Mouse (Mus musculus) kidney, adult 2 months (tissue): Measurements from ENCODE around the gene Kcnk15. TPM values are rescaled to one million over a fixed set of nuclear protein-coding genes. Genes with fewer than 3 reads are reported as not detected.

Source experiments
- DNase-seq: peaks from one replicate; pipeline ENCODE4 v3.0.0; 2021
- H3K27ac ChIP-seq: fragments of 200-500 bp; 2 replicates; pipeline ENCODE4 v1.5.1; 2012; ENCODE audit warnings: low read depth, low read length, control low read depth, inconsistent platforms; ENCODE audit not compliant: insufficient read depth
- H3K27me3 ChIP-seq: fragments of 200-500 bp; replicated peaks from 2 replicates; pipeline ENCODE4 v1.6.1; 2012; ENCODE audit warnings: mild to moderate bottlenecking, moderate library complexity, low read length, inconsistent platforms; ENCODE audit not compliant: control insufficient read depth, insufficient read depth
- H3K36me3 ChIP-seq: fragments of 200-500 bp; 2 replicates; pipeline ENCODE4 v1.6.1; 2012; ENCODE audit warnings: mild to moderate bottlenecking, moderate library complexity, low read length, inconsistent platforms; ENCODE audit not compliant: control insufficient read depth, insufficient read depth
- H3K4me1 ChIP-seq: fragments of 200-500 bp; 2 replicates; pipeline ENCODE4 v1.6.1; 2011; ENCODE audit warnings: low read length; ENCODE audit not compliant: control insufficient read depth, insufficient read depth
- H3K4me3 ChIP-seq: fragments of 200-500 bp; 2 replicates; pipeline ENCODE4 v1.5.1; 2011; ENCODE audit warnings: mild to moderate bottlenecking, low read depth, low read length, control low read depth; ENCODE audit not compliant: insufficient read depth
- CTCF ChIP-seq: fragments of 200-500 bp; conservative IDR thresholded peaks from 2 replicates; pipeline ENCODE4 v1.5.1; 2011; ENCODE audit warnings: low read depth, mild to moderate bottlenecking, control low read depth, low read length, moderate library complexity, mixed read lengths; ENCODE audit not compliant: insufficient read depth, insufficient read length
- POLR2A ChIP-seq: fragments of 200-500 bp; IDR thresholded peaks from one replicate; pipeline ENCODE4 v1.6.1; 2011; ENCODE audit warnings: low read depth, low read length, control low read depth
- WGBS: fragments of 180-500 bp; shearing (Covaris S2); methylation state at CpG from one replicate; pipeline ENCODE4 v1.1.7; 2018; 5-methylcytosine and 5-hydroxymethylcytosine counted together
- polyA plus RNA-seq: library from polyadenylated mRNA; depleted of rRNA; stranded (reverse); fragments of >200 nt; gene quantifications from 2 replicates; pipeline ENCODE4 v1.2.3, GENCODE M21; 2012

The Kcnk15 gene
- polyA plus RNA-seq, 1 experiment: not detected

DNA sequence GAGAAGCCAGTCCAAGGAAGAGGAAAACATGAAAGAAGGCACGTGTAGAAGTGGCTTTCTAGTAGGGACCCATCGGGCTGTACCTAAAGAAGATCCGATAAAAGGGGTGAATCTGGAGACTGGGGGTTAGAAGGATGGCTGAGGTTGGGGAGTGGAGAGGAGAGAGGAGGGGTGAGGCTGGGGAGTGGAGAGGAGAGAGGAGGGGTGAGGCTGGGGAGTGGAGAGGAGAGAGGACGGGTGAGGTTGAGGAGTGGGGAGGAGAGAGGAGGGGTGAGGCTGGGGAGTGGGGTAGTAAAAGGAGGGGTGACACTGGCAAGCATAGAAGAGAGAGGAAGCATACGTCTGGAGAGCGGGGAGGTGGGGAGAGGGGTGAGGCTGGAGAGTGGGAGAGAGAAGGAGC lies 3.8 kb downstream of the Kcnk15 start:
- H3K27ac ChIP-seq: no peak overlapping the region
- peaks cover 1% of the 10 kb centered on the region; the same call in 1 of the 2 replicates for H3K27me3 ChIP-seq
- H3K4me1 ChIP-seq: no peaks in the 10 kb centered on the region
- 74% methylated on average over 6 of the region's 6 CpGs for WGBS
- DNase-seq: no peak
- no peaks in the 10 kb centered on the region for H3K36me3 ChIP-seq
- TF ChIP-seq CTCF (no peak), POLR2A (no peak)
- H3K4me3 ChIP-seq: no peak overlapping the region

DNA sequence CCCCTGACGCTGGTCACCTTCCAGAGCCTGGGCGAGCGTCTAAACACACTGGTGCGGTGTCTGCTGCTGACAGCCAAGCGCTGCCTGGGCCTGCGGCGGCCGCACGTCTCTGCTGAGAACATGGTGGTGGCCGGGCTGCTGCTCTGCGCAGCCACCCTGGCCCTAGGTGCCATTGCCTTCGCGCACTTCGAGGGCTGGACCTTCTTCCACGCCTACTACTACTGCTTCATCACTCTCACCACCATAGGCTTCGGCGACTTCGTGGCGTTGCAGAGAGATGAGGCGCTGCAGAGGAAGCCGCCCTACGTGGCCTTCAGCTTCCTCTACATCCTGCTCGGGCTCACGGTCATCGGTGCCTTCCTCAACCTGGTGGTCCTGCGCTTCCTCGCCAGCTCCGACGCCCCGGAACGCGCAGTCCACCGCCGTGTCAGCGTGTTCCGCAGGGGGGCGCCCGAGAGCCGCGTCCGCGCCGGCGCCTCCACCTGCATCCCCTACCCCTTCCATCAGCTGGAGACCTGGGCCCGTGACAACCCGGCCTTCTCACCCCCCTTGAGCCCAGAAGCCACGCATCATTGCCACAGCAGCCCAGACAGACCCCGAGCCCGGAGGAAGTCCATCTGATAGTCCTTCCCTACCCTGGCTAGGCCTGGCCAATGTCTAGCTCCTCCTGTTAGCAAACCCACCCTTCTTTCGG lies 5.0 kb downstream of the Kcnk15 start:
- WGBS: 12% methylated on average over 50 of the region's 50 CpGs
- TF ChIP-seq CTCF (peak; percentile 50), POLR2A (no peak)
- peaks cover 1% of the 10 kb centered on the region; the same call in 1 of the 2 replicates for H3K27me3 ChIP-seq
- no peak overlapping the region for H3K4me3 ChIP-seq
- no peak overlapping the region for H3K27ac ChIP-seq
- no peaks in the 10 kb centered on the region for H3K36me3 ChIP-seq
- H3K4me1 ChIP-seq: no peaks in the 10 kb centered on the region
- DNase-seq: no peak

DNA sequence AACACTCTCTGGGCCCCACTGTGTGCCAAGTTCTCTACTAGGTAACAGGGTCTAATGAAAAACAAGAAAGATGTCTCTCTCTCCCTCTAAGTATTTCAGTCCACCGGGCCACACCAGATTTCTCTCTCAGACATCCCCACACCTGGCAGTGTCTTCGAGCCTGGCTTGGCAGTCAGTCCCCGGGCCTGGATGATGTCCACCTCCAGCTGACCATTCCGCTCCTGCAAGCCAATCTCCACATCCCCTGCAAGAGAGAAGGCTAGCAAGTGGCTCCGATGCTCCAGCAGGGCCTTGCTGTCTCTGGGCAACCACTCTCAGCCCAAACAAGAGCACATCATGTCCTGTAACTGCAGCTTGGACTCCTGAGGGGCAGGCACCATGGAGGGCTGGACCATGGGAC lies 11.9 kb downstream of the Kcnk15 start:
- Histone ChIP-seq H3K27me3 (no peaks in the 10 kb centered on the region), H3K27ac (no peak overlapping the region), H3K36me3 (no peaks in the 10 kb centered on the region), H3K4me3 (no peak overlapping the region), H3K4me1 (no peaks in the 10 kb centered on the region)
- TF ChIP-seq CTCF (no peak), POLR2A (no peak)
- WGBS: 85% methylated on average over 5 of the region's 5 CpGs
- DNase-seq: no peak

DNA sequence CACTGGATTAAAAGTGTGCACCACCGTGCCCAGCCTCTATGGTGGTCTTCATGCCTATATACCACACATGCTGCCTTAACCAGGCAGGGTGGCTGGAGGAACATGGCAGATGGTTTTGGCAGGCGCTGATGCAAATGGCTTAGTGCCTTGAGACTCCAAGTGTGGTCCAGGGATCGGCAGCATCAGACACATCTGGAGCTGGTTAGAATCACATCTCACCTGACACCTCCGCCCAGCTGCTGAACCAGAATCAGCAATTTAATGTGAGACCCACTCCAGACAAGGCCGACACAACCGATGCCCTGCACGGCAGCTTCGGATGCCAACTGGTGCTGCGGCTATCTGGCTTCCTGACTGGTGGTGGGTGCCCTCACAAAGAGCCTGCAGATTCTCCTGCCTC lies 12.6 kb downstream of the Kcnk15 start:
- TF ChIP-seq CTCF (no peak), POLR2A (no peak)
- no peak overlapping the region for H3K27ac ChIP-seq
- DNase-seq: no peak
- no peaks in the 10 kb centered on the region for H3K36me3 ChIP-seq
- no peaks in the 10 kb centered on the region for H3K4me1 ChIP-seq
- WGBS: 93% methylated on average over 9 of the region's 9 CpGs
- H3K27me3 ChIP-seq: no peaks in the 10 kb centered on the region
- no peak overlapping the region for H3K4me3 ChIP-seq

DNA sequence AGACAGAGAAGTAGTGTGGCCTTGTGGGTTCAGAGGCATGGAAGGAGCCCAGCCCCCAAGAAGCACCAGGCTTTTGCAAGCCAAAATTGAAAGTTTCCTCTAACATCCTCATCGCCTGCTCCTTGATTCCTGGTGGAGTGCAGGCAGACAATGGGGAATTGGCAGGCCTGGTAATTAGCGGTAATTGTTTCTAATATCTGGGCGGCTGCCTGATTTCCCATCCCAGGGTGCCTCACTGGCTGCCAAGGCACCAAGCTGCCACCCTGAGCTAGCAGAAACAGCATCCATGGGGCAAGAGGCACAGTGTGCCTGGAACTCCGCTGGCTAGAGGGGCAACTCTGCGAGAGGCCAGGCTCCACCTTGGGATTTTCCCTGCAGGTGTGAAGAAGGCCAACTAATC lies 16.3 kb downstream of the Kcnk15 start:
- WGBS: 73% methylated on average over 5 of the region's 5 CpGs
- no peak overlapping the region for H3K27ac ChIP-seq
- H3K27me3 ChIP-seq: no peaks in the 10 kb centered on the region
- DNase-seq: no peak
- TF ChIP-seq CTCF: no peak
- no peak for TF ChIP-seq POLR2A
- H3K4me3 ChIP-seq: no peak overlapping the region
- H3K4me1 ChIP-seq: no peaks in the 10 kb centered on the region
- no peaks in the 10 kb centered on the region for H3K36me3 ChIP-seq

DNA sequence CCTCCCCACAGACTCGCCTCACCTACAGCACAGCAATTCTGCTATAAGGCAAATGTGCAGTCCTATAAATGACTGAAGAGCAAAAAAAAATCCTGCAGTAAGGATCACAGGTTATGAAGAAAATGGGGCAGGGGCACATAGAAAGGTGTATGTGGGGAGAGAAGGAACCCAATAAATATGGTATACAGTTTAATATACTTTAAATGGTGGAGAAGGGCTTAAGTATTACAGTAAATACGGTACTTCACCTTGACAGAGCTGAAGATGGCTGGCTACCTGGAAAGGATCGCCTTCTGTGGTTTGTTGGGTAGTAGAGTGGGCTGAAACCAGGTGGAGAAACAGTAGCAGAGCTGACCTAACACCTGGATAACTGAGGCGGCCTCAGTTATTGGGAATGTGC lies 17.8 kb downstream of the Kcnk15 start:
- TF ChIP-seq CTCF: no peak
- no peak for TF ChIP-seq POLR2A
- Histone ChIP-seq H3K27ac (no peak overlapping the region), H3K27me3 (no peaks in the 10 kb centered on the region), H3K36me3 (no peaks in the 10 kb centered on the region), H3K4me3 (no peak overlapping the region), H3K4me1 (no peaks in the 10 kb centered on the region)
- DNase-seq: no peak
- 91% methylated on average over 4 of the region's 4 CpGs for WGBS

DNA sequence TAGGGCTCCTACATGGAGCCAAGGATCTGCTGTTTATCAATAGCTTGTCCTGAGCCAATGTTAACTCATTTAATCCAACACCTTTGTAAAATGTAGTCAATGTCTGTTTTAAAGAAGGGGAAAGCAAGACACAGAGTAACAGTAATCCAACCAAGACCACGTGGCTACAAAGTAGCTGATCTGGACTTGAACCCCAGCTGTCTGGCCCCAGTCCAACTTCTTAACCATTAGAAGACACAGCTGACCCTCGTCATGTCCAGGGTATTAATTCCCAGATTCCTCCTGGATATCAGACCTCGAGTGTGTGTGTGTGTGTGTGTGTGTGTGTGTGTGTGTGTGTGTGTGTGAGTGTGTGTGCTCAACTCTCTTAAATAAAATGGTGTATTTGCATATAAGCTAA lies 18.5 kb downstream of the Kcnk15 start:
- H3K36me3 ChIP-seq: no peaks in the 10 kb centered on the region
- 35% methylated on average over 3 of the region's 3 CpGs for WGBS
- no peaks in the 10 kb centered on the region for H3K27me3 ChIP-seq
- DNase-seq: no peak
- H3K4me3 ChIP-seq: no peak overlapping the region
- no peak overlapping the region for H3K27ac ChIP-seq
- H3K4me1 ChIP-seq: no peaks in the 10 kb centered on the region
- no peak for TF ChIP-seq CTCF
- no peak for TF ChIP-seq POLR2A
